Mouse (Mus musculus) heart, embryonic 14.5 days (tissue): ENCODE results near the gene Trim26. TPM values are rescaled to one million over a fixed set of nuclear protein-coding genes. Genes with fewer than 3 reads are reported as not detected.
"Not testable (repeated sequence)": the region's sequence is repeated elsewhere in the genome, so short reads cannot be mapped to it uniquely, and the experiment has no call there.

Source experiments
- ATAC-seq: fragments of 200-750 bp; cut with Nextera tagmentation; 2 replicates; pipeline ENCODE4 v1.8.0; 2017; ENCODE audit warnings: low read depth, moderate TSS enrichment; ENCODE audit not compliant: insufficient number of reproducible peaks, insufficient read depth, low FRiP score
- H3K27ac ChIP-seq, 2 experiments: fragments of 200-500 bp in 1 of 2; fragments of 300-500 bp in 1 of 2; sonication (generic) in 1 of 2; replicated peaks in 1 of 2; 2 replicates each; pipeline ENCODE4 v1.5.1; 2012 to 2014; ENCODE audit warnings: low read depth in 2 of 2, low read length in 2 of 2, control low read depth in 1 of 2, mild to moderate bottlenecking in 1 of 2, mixed read lengths in 1 of 2; ENCODE audit not compliant: control insufficient read depth in 1 of 2, insufficient read depth in 1 of 2
- H3K27me3 ChIP-seq: fragments of 300-500 bp; sonication (generic); 2 replicates; pipeline ENCODE4 v1.6.1; 2014; ENCODE audit warnings: mild to moderate bottlenecking, low read length, control low read depth; ENCODE audit not compliant: control insufficient read depth, insufficient read depth
- H3K36me3 ChIP-seq: fragments of 300-500 bp; sonication (generic); 2 replicates; pipeline ENCODE4 v1.6.1; 2014; ENCODE audit warnings: mild to moderate bottlenecking, control low read depth, low read length, mixed read lengths; ENCODE audit not compliant: control insufficient read depth, insufficient read depth
- H3K4me1 ChIP-seq, 2 experiments: fragments of 200-500 bp in 1 of 2; fragments of 300-500 bp in 1 of 2; sonication (generic) in 1 of 2; 2 replicates each; pipeline ENCODE4 v1.6.1; 2012 to 2014; ENCODE audit warnings: low read length in 2 of 2, control low read depth in 1 of 2, mixed read lengths in 1 of 2; ENCODE audit not compliant: control insufficient read depth in 2 of 2, insufficient read depth in 2 of 2
- H3K4me2 ChIP-seq: fragments of 300-500 bp; sonication (generic); 2 replicates; pipeline ENCODE4 v1.6.1; 2014; ENCODE audit warnings: mild to moderate bottlenecking, low read length
- H3K4me3 ChIP-seq, 2 experiments: fragments of 200-500 bp in 1 of 2; fragments of 300-500 bp in 1 of 2; sonication (generic) in 1 of 2; 2 replicates each; pipeline ENCODE4 v1.5.1; 2012 to 2014; ENCODE audit warnings: low read length in 2 of 2, mild to moderate bottlenecking in 2 of 2, control low read depth in 1 of 2, low read depth in 1 of 2, moderate library complexity in 1 of 2; ENCODE audit not compliant: control insufficient read depth in 1 of 2, insufficient read depth in 1 of 2
- H3K9ac ChIP-seq: fragments of 300-500 bp; sonication (generic); 2 replicates; pipeline ENCODE4 v1.6.1; 2014; ENCODE audit warnings: mild to moderate bottlenecking, low read length
- H3K9me3 ChIP-seq: fragments of 300-500 bp; sonication (generic); 2 replicates; pipeline ENCODE4 v1.6.1; 2016; ENCODE audit warnings: low read length, control low read depth; ENCODE audit not compliant: control insufficient read depth
- WGBS: fragments of 180-500 bp; shearing (Covaris S2); extraction: QIAGEN DNeasy Blood & Tissue Kit; methylation state at CpG from one replicate; pipeline ENCODE4 v1.1.7; 2014; 5-methylcytosine and 5-hydroxymethylcytosine counted together
- polyA plus RNA-seq: library from polyadenylated mRNA; unstranded; fragments of >200 nt; fragmentation: Nextera tagmentation; extraction: Ambion mirVana; gene quantifications from 2 replicates; pipeline ENCODE4 v1.2.1, GENCODE M21; 2014

Gene Trim26
- 17.6 and 18.8 TPM in 2 replicates for polyA plus RNA-seq

DNA sequence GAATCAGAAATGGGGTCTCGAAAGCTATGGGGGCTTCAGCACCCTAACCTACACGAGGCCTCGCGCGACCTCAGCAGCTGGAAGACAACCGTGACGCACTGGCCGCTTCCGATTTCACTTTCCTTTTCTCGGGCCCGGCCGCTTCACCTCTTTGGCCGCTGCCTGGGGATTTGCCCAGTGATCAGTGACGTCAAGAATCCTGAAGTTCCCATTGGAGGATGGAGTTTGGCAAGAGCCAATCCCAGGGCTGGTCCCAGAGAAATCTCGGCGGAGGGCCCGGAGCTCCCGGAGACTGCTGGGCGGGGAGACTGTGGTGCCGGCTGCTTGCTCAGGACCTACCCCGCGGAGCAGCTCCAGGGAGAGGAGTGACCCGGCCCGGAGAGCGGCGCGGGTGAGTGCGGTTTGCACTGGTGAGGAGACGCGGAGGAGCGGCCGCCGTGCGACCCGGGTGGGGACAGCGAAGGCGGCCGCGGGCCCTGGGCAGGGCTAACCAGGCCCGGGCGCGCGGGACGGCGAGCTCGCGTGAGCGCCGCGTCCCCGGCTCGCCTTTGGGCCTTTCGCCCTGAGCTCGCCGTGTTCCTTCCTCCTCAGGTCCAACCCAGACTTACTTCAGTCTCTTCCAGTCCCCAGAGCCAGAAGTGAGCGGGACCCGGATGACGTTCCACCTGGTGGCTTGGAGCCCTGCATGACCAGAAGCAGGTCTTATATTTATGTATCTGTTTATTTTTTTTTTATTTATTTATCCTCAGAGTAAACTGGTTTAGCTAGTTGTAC lies at the start of gene Trim26:
Gene Trim26, plus strand, starts transcription at position 261 of the 774 bp plus-strand sequence.
- WGBS, result 0% methylated on average over 55 of the region's 58 CpGs
- H3K9me3 ChIP-seq, result no peaks in the 10 kb centered on the region

DNA sequence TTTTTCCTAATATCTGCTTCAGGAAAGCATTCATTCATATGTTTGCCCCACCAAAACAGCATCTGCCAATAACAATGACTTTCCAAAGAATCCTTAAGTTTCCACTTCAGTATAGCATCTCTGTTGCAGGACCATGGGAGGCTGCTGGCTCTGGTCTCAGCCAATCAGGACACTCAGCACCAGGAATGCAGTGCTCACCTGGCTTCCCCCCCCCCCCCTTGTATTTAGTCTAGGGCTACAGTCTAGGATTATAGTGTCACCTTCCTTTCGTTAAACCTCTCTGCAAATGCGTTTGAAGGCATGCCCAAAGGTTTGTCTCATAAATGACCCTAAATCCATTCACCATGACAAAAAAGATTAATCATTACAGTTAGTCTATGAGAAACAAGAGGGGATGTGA lies 48.6 kb upstream of the Trim26 start:
- Histone ChIP-seq H3K27ac (no peak overlapping the region), H3K9me3 (no peaks in the 10 kb centered on the region), H3K27me3 (no peaks in the 10 kb centered on the region), H3K36me3 (no peaks in the 10 kb centered on the region), H3K4me3 (no peak overlapping the region), H3K4me1 (no peaks in the 10 kb centered on the region), H3K4me2 (no peak overlapping the region), H3K9ac (no peak overlapping the region)
- ATAC-seq, result no peak
- WGBS, result 86% methylated on average over 2 of the region's 2 CpGs

More for the DNA sequence above, at the start of gene Trim26:
- Histone ChIP-seq H3K27me3 (no peaks in the 10 kb centered on the region), H3K4me3 (peak within 1 kb of the TSS; percentile 65 to 75), H3K4me2 (peak within 1 kb of the TSS; percentile 78), H3K4me1 (peaks cover 6 to 15% of the 10 kb centered on the region in 2 experiments; a peak in 3 of 4 replicates), H3K27ac (peak within 1 kb of the TSS; percentile 83 to 93), H3K9ac (peak within 1 kb of the TSS; percentile 88), H3K36me3 (0 out of 2 replicates have a peak, but pooled peaks cover 3% of the 10 kb centered on the region)
- ATAC-seq, result peak; percentile 99

DNA sequence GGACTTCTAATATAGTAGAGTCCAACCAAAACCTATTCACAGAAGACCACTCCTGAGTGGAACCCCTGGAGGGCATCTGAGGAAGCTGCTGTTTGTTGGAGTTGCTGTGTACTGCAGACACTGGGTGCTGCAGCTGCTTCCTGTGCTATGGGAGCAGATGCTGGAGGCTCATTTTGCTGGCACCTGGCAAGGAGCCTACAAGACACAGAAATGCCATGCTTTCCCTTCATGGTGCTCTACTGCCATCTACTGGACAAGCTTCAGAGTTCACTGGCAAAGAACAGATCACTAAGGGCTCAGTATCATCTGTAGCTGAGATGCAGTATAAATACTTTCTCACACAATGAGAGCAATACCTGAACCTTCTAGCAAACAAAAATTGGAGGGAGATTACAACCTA lies 48.1 kb upstream of the Trim26 start:
- not testable (repeated sequence) for H3K9ac ChIP-seq, H3K4me1 ChIP-seq, H3K4me3 ChIP-seq, H3K9me3 ChIP-seq, H3K4me2 ChIP-seq, H3K27me3 ChIP-seq, H3K27ac ChIP-seq, ATAC-seq, H3K36me3 ChIP-seq

DNA sequence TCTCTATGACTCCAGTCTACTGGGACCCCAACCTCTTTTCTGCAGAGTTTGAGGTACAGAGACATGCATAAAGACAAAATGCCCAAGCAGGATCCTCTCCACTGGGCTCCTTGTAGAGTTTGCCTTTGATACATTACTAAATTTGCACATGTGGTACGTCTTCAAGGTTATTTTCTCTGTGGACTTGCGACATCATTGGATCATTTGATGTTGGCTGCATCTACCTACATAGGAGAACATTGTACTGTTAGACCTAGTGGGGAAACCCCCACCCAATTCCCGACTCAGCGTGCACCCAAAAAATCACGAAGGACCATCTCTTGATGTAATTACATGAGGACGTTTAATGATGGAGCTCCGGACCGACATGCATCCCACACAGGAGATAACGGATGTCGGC lies 37.4 kb upstream of the Trim26 start:
- Histone ChIP-seq H3K36me3 (no peaks in the 10 kb centered on the region), H3K4me1 (no peaks in the 10 kb centered on the region), H3K9me3 (no peaks in the 10 kb centered on the region), H3K4me3 (no peak overlapping the region), H3K27ac (no peak overlapping the region), H3K27me3 (no peaks in the 10 kb centered on the region), H3K9ac (no peak overlapping the region), H3K4me2 (no peak overlapping the region)
- ATAC-seq, result no peak
- WGBS, result 77% methylated on average over 10 of the region's 10 CpGs

DNA sequence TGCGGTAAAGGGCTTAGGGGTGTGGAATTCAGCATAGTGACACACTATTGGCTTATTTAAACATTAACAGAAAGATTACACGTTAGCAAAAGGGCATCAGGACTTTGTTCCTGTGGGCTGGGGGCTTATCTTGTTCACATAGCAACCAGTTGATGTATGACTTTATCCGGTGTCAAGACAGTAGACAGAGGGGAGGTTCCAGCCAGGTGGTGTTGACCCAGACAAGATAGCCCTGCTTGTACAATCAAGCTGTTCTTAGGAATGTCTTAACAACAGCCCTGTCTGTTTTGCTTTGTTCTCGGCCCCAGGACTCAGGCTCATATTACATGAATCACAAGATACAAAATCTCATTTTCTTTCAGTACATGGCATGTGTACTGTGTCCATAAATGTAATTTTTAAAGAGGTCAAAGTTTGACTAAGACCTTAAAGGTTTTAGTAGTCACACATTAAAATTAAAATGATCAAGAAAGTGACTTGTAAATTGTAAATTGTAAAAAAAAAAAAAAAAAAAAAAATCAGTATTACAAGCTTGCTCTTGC lies 36.9 kb upstream of the Trim26 start:
- H3K9me3 ChIP-seq, H3K4me2 ChIP-seq, H3K36me3 ChIP-seq, H3K9ac ChIP-seq, H3K4me1 ChIP-seq, ATAC-seq, H3K27me3 ChIP-seq, H3K4me3 ChIP-seq, H3K27ac ChIP-seq: not testable (repeated sequence)
- 29% methylated on average over 4 of the region's 4 CpGs for WGBS

DNA sequence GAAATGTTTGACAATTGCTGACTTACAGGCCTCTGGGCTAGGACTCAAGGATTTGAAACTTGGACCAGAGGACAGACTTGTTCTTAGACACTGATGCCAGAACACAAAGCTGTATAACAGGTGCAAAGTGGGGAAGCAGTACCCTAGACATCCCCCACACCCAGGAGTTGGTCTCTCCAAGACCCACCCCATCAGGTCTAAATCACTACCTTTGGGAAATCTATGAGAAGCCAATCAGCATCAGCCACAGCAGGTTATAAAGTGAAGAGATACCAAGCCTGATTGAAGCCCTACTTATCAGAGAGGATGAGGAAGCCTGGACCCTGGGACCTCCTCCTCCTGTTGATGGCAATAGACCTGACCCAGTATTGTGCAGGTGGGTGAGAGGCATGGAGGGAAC lies 25.1 kb upstream of the Trim26 start, which contains the start of gene H2-M10.6:
Gene H2-M10.6, plus strand, starts transcription at position 301 of the 400 bp plus-strand sequence.
- Histone ChIP-seq H3K9ac (no peak within 1 kb of the TSS), H3K9me3 (no peaks in the 10 kb centered on the region), H3K4me3 (no peak within 1 kb of the TSS), H3K4me1 (no peaks in the 10 kb centered on the region), H3K27ac (no peak within 1 kb of the TSS), H3K4me2 (no peak within 1 kb of the TSS), H3K27me3 (no peaks in the 10 kb centered on the region), H3K36me3 (no peaks in the 10 kb centered on the region)
- no peak for ATAC-seq

DNA sequence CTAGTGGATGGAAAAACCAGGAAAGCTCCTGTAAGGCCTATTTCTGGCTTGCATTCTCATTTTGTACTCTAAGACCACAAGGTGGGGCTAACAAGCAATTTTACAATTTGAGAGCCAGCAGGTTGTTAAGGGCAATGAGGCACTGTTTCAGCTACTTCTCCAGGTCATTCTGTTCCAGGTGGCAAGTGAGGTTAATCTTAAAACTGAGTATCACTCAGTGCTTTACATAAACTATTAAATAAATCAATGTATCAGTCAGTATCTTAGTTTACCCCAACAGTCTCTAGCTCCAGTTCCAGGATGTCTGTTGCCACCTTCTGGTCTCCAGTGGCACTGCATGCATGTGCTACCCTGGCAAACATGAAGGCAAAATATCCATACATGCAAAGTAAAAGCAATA lies 12.9 kb upstream of the Trim26 start:
- Histone ChIP-seq H3K4me3 (no peak overlapping the region), H3K27me3 (no peaks in the 10 kb centered on the region), H3K9me3 (no peaks in the 10 kb centered on the region), H3K4me1 (no peaks in the 10 kb centered on the region), H3K9ac (no peak overlapping the region), H3K36me3 (no peaks in the 10 kb centered on the region), H3K4me2 (no peak overlapping the region), H3K27ac (no peak overlapping the region)
- no peak; the same call in 1 of the 2 replicates for ATAC-seq
